Mouse (Mus musculus) spleen, adult 2 months (tissue): ENCODE results near the gene Rps6ka1. TPM values are rescaled to one million over a fixed set of nuclear protein-coding genes. Genes with fewer than 3 reads are reported as not detected.

Source experiments
- DNase-seq, 2 experiments: peaks; one replicate each; pipeline versions ENCODE4 v3.0.0 to v3.0.0-alpha.2; 2012 to 2021; ENCODE audit warnings: low spot score in 2 of 2, low read depth in 1 of 2
- H3K27ac ChIP-seq: fragments of 200-500 bp; 2 replicates; pipeline ENCODE4 v1.5.1; 2012; ENCODE audit warnings: low read length, inconsistent platforms; ENCODE audit not compliant: insufficient read depth
- H3K27me3 ChIP-seq: fragments of 200-500 bp; 2 replicates; pipeline ENCODE4 v1.6.1; 2012; ENCODE audit warnings: mild to moderate bottlenecking, moderate library complexity, low read length, inconsistent platforms; ENCODE audit not compliant: control insufficient read depth, insufficient read depth
- H3K36me3 ChIP-seq: fragments of 200-500 bp; 2 replicates; pipeline ENCODE4 v1.6.1; 2012; ENCODE audit warnings: mild to moderate bottlenecking, low read length, inconsistent platforms; ENCODE audit not compliant: control insufficient read depth, insufficient read depth
- H3K4me1 ChIP-seq: fragments of 200-500 bp; 2 replicates; pipeline ENCODE4 v1.6.1; 2011; ENCODE audit warnings: inconsistent platforms; ENCODE audit not compliant: control insufficient read depth, insufficient read depth, insufficient read length
- H3K4me3 ChIP-seq: fragments of 200-500 bp; 2 replicates; pipeline ENCODE4 v1.5.1; 2011; ENCODE audit warnings: mild to moderate bottlenecking, inconsistent platforms; ENCODE audit not compliant: insufficient read depth, insufficient read length; ENCODE audit errors: extremely low read depth
- CTCF ChIP-seq: fragments of 200-500 bp; IDR thresholded peaks from 2 replicates; pipeline ENCODE4 v1.5.1; 2011; ENCODE audit warnings: mild to moderate bottlenecking, inconsistent platforms; ENCODE audit not compliant: insufficient read depth, insufficient read length, insufficient replicate concordance; ENCODE audit errors: extremely low read depth
- POLR2A ChIP-seq: fragments of 200-500 bp; IDR thresholded peaks from 2 replicates; pipeline ENCODE4 v1.6.1; 2011; ENCODE audit warnings: low read depth, low read length, inconsistent platforms
- WGBS: fragments of 180-500 bp; shearing (Covaris S2); methylation state at CpG from one replicate; pipeline ENCODE4 v1.1.7; 2018; 5-methylcytosine and 5-hydroxymethylcytosine counted together
- polyA plus RNA-seq: library from polyadenylated mRNA; depleted of rRNA; stranded (reverse); fragments of >200 nt; gene quantifications from 2 replicates; pipeline ENCODE4 v1.2.3, GENCODE M21; 2012

Rps6ka1 gene
- polyA plus RNA-seq, 1 experiment: 76.6 TPM

DNA sequence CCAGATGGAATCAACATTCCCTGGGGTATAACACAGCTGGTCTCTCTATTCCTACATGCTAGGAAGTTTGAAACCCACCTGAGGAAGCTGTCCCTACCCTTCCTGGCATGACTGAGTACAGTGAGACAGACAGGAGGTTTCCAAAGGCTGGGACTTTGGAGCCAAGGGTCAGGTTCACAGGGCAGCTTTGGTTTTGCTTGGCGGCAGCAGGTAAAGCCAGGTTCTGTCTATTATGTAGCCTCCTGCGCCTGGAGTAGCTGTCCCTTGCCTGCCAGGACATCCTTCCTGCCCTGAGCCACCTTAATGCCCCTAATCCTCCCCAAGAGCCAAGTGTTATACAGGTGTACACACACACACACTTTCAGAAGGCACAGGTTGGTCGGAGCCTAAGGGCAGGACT is 5.7 kb downstream of the Rps6ka1 start:
- 88% methylated on average over 3 of the region's 3 CpGs for WGBS
- no peak overlapping the region for H3K27ac ChIP-seq

DNA sequence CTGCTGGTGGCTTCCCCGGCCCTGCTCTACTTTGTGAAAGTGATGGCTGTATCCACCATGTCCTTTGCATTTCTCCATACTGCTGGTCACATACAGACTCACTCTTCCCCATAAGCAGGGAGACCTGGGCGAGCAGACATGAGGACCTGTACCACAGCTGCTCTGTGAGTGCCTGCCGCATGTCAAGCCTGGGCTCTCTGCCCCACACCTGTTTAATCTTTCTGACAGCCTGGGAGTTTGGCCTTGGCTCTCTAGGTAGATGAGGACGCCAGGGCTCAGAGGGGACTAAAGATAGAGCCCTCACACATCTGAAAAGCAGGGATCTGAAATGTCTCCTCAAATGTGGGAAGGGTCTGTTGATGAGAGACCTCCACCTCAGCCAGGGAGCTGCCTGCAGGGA is 6.2 kb downstream of the Rps6ka1 start:
- no peak for DNase-seq

More for the DNA sequence above, 5.7 kb downstream of the Rps6ka1 start:
- H3K27me3 ChIP-seq: no peaks in the 10 kb centered on the region
- peaks cover under 1% of the 10 kb centered on the region; the same call in 1 of the 2 replicates for H3K4me1 ChIP-seq
- DNase-seq: no peak
- H3K4me3 ChIP-seq: no peak overlapping the region
- no peak for TF ChIP-seq POLR2A
- no peak for TF ChIP-seq CTCF
- no peaks in the 10 kb centered on the region for H3K36me3 ChIP-seq

GRCm38 (mm10) chr4:133879145-133879902 is 8.3 kb downstream of the Rps6ka1 start:
- no peaks in the 10 kb centered on the region for H3K36me3 ChIP-seq
- peak overlapping the region; percentile 81 for H3K27ac ChIP-seq
- DNase-seq: peak; percentile 41 to 52
- peaks cover under 1% of the 10 kb centered on the region; the same call in 1 of the 2 replicates for H3K4me1 ChIP-seq
- H3K4me3 ChIP-seq: no peak overlapping the region
- no peak for TF ChIP-seq CTCF
- TF ChIP-seq POLR2A: no peak
- H3K27me3 ChIP-seq: no peaks in the 10 kb centered on the region
- WGBS: 52% methylated on average over 12 of the region's 12 CpGs

More for the DNA sequence above, 6.2 kb downstream of the Rps6ka1 start:
- Histone ChIP-seq H3K36me3 (no peaks in the 10 kb centered on the region), H3K27ac (no peak overlapping the region), H3K4me1 (no peaks in the 10 kb centered on the region; the same call in 1 of the 2 replicates), H3K4me3 (no peak overlapping the region), H3K27me3 (no peaks in the 10 kb centered on the region)
- WGBS: 86% methylated on average over 4 of the region's 4 CpGs
- no peak for TF ChIP-seq POLR2A
- no peak for TF ChIP-seq CTCF

- 83% methylated on average over 14 of the region's 14 CpGs for WGBS
- H3K4me3 ChIP-seq: no peak overlapping the region
Measured at GRCm38 (mm10) chr4:133877850-133878755, 9.5 kb downstream of the Rps6ka1 start.

DNA sequence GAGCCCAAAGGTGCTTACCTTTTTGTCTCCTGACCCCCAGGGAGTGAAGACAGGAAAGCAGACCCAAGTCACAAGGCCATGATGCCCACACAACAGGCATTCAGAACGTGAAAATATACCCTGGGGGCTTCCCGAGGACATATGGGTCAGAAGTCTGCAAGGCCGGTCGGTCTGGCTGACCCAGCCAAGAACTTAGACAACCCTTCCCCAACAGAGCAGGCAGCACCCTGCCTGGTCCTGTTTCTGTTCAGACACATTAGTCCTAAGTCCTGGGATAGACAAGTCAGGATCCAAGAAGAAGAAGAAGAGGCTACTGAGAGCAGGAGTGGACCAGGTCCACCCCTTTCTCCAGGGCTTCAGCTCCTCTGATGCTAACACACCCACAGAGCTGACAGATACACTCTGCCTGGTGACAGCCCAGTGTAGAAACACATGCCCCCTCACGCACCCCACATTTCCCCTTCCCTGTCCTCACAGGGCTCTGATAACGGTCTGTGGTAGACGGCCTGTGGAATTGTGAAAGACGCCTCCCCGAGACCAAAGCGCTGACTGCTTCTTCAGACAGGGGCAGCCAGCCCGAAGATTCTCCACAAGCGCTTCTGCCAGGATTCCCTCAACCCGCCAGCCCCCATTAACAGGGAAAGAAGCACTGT is 12.6 kb downstream of the Rps6ka1 start:
- TF ChIP-seq CTCF (no peak), POLR2A (no peak)
- no peak for DNase-seq
- Histone ChIP-seq H3K4me1 (peaks cover 17% of the 10 kb centered on the region; the same call in 1 of the 2 replicates), H3K36me3 (no peaks in the 10 kb centered on the region; the same call in 1 of the 2 replicates), H3K27me3 (no peaks in the 10 kb centered on the region), H3K4me3 (no peak overlapping the region), H3K27ac (peak overlapping the region; percentile 81)
- WGBS: 44% methylated on average over 13 of the region's 13 CpGs

More at GRCm38 (mm10) chr4:133877850-133878755, 9.5 kb downstream of the Rps6ka1 start:
- TF ChIP-seq CTCF: peak; percentile 33; the same call in 1 of the 2 replicates
- no peak for TF ChIP-seq POLR2A
- no peaks in the 10 kb centered on the region for H3K27me3 ChIP-seq
- no peaks in the 10 kb centered on the region for H3K36me3 ChIP-seq
- no peak overlapping the region; the same call in 1 of the 2 replicates for H3K27ac ChIP-seq
- peak in 1 of 2 experiments; percentile 36 for DNase-seq
- H3K4me1 ChIP-seq: peaks cover 11% of the 10 kb centered on the region; the same call in 1 of the 2 replicates
